8 mouse cellular contexts compared by ENCODE assay signal in the genomic region with DNA sequence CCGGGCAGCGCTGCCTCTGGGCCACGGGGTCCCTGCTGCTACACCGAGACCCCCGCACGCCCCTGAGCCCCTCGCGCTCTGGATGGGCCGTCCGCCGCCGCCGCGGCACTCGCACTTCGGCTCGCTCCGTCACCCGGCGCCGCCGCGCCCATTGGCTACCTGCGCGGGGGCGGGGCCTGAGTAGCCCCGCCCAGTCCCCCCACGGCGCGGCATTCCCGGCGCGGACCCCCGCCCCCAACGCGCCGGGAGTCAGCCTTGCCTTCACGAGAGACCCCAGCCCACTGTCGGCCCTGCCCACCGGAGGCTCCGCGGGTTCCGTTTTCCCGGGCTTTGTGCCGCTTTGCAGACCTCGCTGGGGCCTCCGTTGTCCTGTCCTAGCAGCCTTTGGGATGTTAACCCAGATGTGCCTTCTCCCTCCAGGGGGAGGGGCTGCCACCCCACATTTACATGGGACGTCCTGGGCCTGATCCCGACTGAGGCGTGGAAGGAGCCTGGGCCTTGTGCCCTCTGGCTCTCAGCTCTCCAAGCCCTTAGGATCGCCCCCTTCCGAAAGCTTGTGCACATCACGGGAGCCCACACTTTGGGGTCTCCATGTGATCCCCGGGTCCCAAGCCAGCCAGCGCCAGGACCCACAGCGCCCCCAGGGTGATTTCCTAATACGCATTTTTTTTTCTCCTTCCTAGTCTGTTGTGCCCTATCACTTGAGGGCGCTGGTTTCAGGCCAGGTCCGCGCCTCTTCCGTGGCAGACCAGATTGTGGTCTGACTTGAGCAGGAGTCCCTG. TPM values are rescaled to one million over a fixed set of nuclear protein-coding genes. Genes with fewer than 3 reads are reported as not detected.
DNase-seq lines count a peak whose midpoint lies in the region; ATAC-seq and TF ChIP-seq lines count a peak whose summit lies in the region.

A gene (minus strand): TSS at position 126 of the 782 bp plus-strand sequence.

- peak within 1 kb of the TSS; percentile 76 for H3K27ac ChIP-seq in neural tube, embryonic 15.5 days (replicated peaks)

- peak within 1 kb of the TSS; percentile 95 for H3K4me2 ChIP-seq in neural tube, embryonic 15.5 days

- H3K9ac ChIP-seq in neural tube, embryonic 15.5 days (replicated peaks) = peak within 1 kb of the TSS; percentile 90

- no peaks in the 10 kb centered on the region for H3K9me3 ChIP-seq in G1E (replicated peaks)
- no peaks in the 10 kb centered on the region for H3K9me3 ChIP-seq in neural tube, embryonic 15.5 days (replicated peaks)

- under 1% methylated on average over 57 of the region's 61 CpGs for WGBS in neural tube, embryonic 15.5 days

- intact Hi-C loops in heart, postnatal 36 days (cut with DNase I) = no loop called here

- peak within 1 kb of the TSS; percentile 13; the same call in 1 of the 2 replicates for H3K4me3 ChIP-seq in G1E (ENCODE audit: low read depth, low read length)
- H3K4me3 ChIP-seq in neural tube, embryonic 15.5 days (replicated peaks) = peak within 1 kb of the TSS; percentile 86

- H3K36me3 ChIP-seq in G1E (replicated peaks) = no peaks in the 10 kb centered on the region
- H3K36me3 ChIP-seq in neural tube, embryonic 15.5 days = no peaks in the 10 kb centered on the region

- peaks cover 3% of the 10 kb centered on the region; the same call in 1 of the 2 replicates for H3K4me1 ChIP-seq in G1E (ENCODE audit: insufficient read depth, low read depth, low read length)
- peaks cover 27% of the 10 kb centered on the region for H3K4me1 ChIP-seq in neural tube, embryonic 15.5 days

- no peak for TF ChIP-seq CTCF in G1E (IDR thresholded peaks at IDR 0.05; ENCODE audit: low read depth, low read length)

- DNase-seq in G1E (ENCODE audit: low spot score) = no peak
- DNase-seq in cerebellum, adult 8-10 months = peak; percentile 77
- DNase-seq in forelimb bud, embryonic 11.5 days (ENCODE audit: low read depth, low spot score) = peak; percentile 82
- DNase-seq in heart, postnatal 36 days = peak; percentile 68 to 73
- DNase-seq in layer of hippocampus, adult 18-20 months (ENCODE audit: low spot score in 2 of 2) = peak; percentile 37 to 68
- DNase-seq in lung, adult 18-20 months = peak; percentile 69 to 77
- peak; percentile 42 to 66 for DNase-seq in thymus, postnatal 10 days (ENCODE audit: low spot score in 2 of 2)

- ATAC-seq in G1E (ENCODE audit: extremely low read depth, insufficient number of reproducible peaks, low FRiP score, poor library complexity, severe bottlenecking) = no peak
- ATAC-seq in neural tube, embryonic 15.5 days (ENCODE audit: low FRiP score) = peak; percentile 92

- peaks cover 54% of the 10 kb centered on the region for H3K27me3 ChIP-seq in G1E (ENCODE audit: insufficient read depth, low read length)
- no peaks in the 10 kb centered on the region for H3K27me3 ChIP-seq in neural tube, embryonic 15.5 days (replicated peaks)

RNA-seq across cellular contexts. Expression of the gene that starts here (rescaled TPM):
- total RNA-seq in G1E (2014; fragmentation: Nextera tagmentation) (27.3 and 29.6 TPM in 2 replicates), G1E (2017) (29.7 and 35.9 TPM in 2 replicates)
- polyA plus RNA-seq in G1E (2012) = 22.3 and 27.4 TPM in 2 replicates
- 1 to 10 TPM; 5.1 to 6.4 TPM for total RNA-seq in heart, postnatal 36 days (2021)
- total RNA-seq in layer of hippocampus, adult 18-20 months (2021) = 10 to 100 TPM; 10.6 to 10.9 TPM
- 23.7 and 38.8 TPM in 2 replicates for polyA plus RNA-seq in neural tube, embryonic 15.5 days (2015; fragmentation: Nextera tagmentation; extraction: Ambion mirVana)
